Mouse (Mus musculus): ENCODE results near the gene Lim2.

Gene Lim2

GRCm38 (mm10) chr7:43442684-43443083 is 15.2 kb downstream of the Lim2 start:
- in situ Hi-C loops (cut with MboI; ENCODE audit: unreplicated experiment in 2 of 2): loop anchor here in 1 of 2 experiments (10.0 kb wide), 1 partner anchor 128 kb away; the partner anchor contains the start of gene Zfp715

- in situ Hi-C loops (cut with MboI; ENCODE audit: unreplicated experiment in 2 of 2): loop anchor here in 1 of 2 experiments (10.0 kb wide), 1 partner anchor 129 kb away; the partner anchor contains the start of gene Zfp715
Measured at GRCm38 (mm10) chr7:43443126-43443916, 15.9 kb downstream of the Lim2 start.

- in situ Hi-C loops (cut with MboI; ENCODE audit: unreplicated experiment in 2 of 2): loop anchor here in 1 of 2 experiments (10.0 kb wide), 1 partner anchor 129 kb away; the partner anchor contains the start of gene Zfp715
Measured at GRCm38 (mm10) chr7:43443917-43444293, 16.4 kb downstream of the Lim2 start, which contains the start of the genes Etfb and Gm45233. TSS of gene Etfb (plus strand) at chr7:43444083. TSS of gene Gm45233 (plus strand) at chr7:43444128.

- in situ Hi-C loops (cut with MboI; ENCODE audit: unreplicated experiment in 2 of 2): loop anchor here in 1 of 2 experiments (10.0 kb wide), 1 partner anchor 133 kb away; the partner anchor contains the start of gene Zfp715
Measured at GRCm38 (mm10) chr7:43447801-43448200, 20.3 kb downstream of the Lim2 start.

- in situ Hi-C loops (cut with MboI; ENCODE audit: unreplicated experiment in 2 of 2): loop anchor here in 1 of 2 experiments (10.0 kb wide), 1 partner anchor 133 kb away; the partner anchor contains the start of gene Zfp715
Measured at GRCm38 (mm10) chr7:43448246-43448645, 20.8 kb downstream of the Lim2 start.

- in situ Hi-C loops (cut with MboI; ENCODE audit: unreplicated experiment in 2 of 2): loop anchor here in 1 of 2 experiments (10.0 kb wide), 1 partner anchor 135 kb away; the partner anchor contains the start of gene Zfp715
Measured at GRCm38 (mm10) chr7:43449811-43450210, 22.3 kb downstream of the Lim2 start.

- in situ Hi-C loops (cut with MboI; ENCODE audit: unreplicated experiment in 2 of 2): no loop called here
Measured at GRCm38 (mm10) chr7:43451726-43452125, 24.3 kb downstream of the Lim2 start.

- in situ Hi-C loops (cut with MboI; ENCODE audit: unreplicated experiment in 2 of 2): no loop called here
Measured at GRCm38 (mm10) chr7:43452609-43453008, 25.1 kb downstream of the Lim2 start.

GRCm38 (mm10) chr7:43453599-43454355 is 26.3 kb downstream of the Lim2 start:
- in situ Hi-C loops (cut with MboI; ENCODE audit: unreplicated experiment in 2 of 2): no loop called here

GRCm38 (mm10) chr7:43454371-43454770 is 26.9 kb downstream of the Lim2 start:
- in situ Hi-C loops (cut with MboI; ENCODE audit: unreplicated experiment in 2 of 2): no loop called here

- in situ Hi-C loops (cut with MboI; ENCODE audit: unreplicated experiment in 2 of 2): loop anchor here (5.0 to 10.0 kb wide), 4 partner anchors 36 to 478 kb away; partner anchors contain the start of genes Siglecf (in 2 of the 2) and Lim2 (in 1 of the 2)
Measured at GRCm38 (mm10) chr7:43462851-43463250, 35.4 kb downstream of the Lim2 start, which contains the start of gene Vsig10l. TSS of gene Vsig10l (plus strand) at chr7:43463151.

GRCm38 (mm10) chr7:43463976-43464375 is 36.5 kb downstream of the Lim2 start:
- in situ Hi-C loops (cut with MboI; ENCODE audit: unreplicated experiment in 2 of 2): loop anchor here (5.0 to 10.0 kb wide), 4 partner anchors 37 to 479 kb away; partner anchors contain the start of genes Siglecf (in 2 of the 2) and Lim2 (in 1 of the 2)

- in situ Hi-C loops (cut with MboI; ENCODE audit: unreplicated experiment in 2 of 2): loop anchor here (5.0 to 10.0 kb wide), 5 partner anchors 38 to 480 kb away; partner anchors contain the start of genes Siglecf (in 2 of the 2) and Lim2 (in 1 of the 2)
Measured at GRCm38 (mm10) chr7:43464864-43465343, 37.4 kb downstream of the Lim2 start.

- in situ Hi-C loops (cut with MboI; ENCODE audit: unreplicated experiment in 2 of 2): loop anchor here (5.0 to 10.0 kb wide), 3 partner anchors 183 to 481 kb away; no protein-coding TSS in a partner anchor
Measured at GRCm38 (mm10) chr7:43465344-43466098, 38.1 kb downstream of the Lim2 start.

- in situ Hi-C loops (cut with MboI; ENCODE audit: unreplicated experiment in 2 of 2): loop anchor here (5.0 to 10.0 kb wide), 3 partner anchors 184 to 481 kb away; no protein-coding TSS in a partner anchor
Measured at GRCm38 (mm10) chr7:43466099-43466694, 38.7 kb downstream of the Lim2 start.

- in situ Hi-C loops (cut with MboI; ENCODE audit: unreplicated experiment in 2 of 2): loop anchor here in 1 of 2 experiments (5.0 kb wide), 1 partner anchor 417 kb away; no protein-coding TSS in a partner anchor
Measured at GRCm38 (mm10) chr7:43470373-43470772, 42.9 kb downstream of the Lim2 start.

- in situ Hi-C loops (cut with MboI; ENCODE audit: unreplicated experiment in 2 of 2): loop anchor here (5.0 kb wide), 2 partner anchors 182 to 197 kb away; partner anchors contain the start of gene Ctu1 (in 1 of the 2)
Measured at GRCm38 (mm10) chr7:43475706-43476105, 48.2 kb downstream of the Lim2 start.

GRCm38 (mm10) chr7:43476376-43476775 is 48.9 kb downstream of the Lim2 start:
- in situ Hi-C loops (cut with MboI; ENCODE audit: unreplicated experiment in 2 of 2): loop anchor here (5.0 kb wide), 2 partner anchors 181 to 196 kb away; partner anchors contain the start of gene Ctu1 (in 1 of the 2)

GRCm38 (mm10) chr7:43481191-43481590 is 53.7 kb downstream of the Lim2 start:
- in situ Hi-C loops (cut with MboI; ENCODE audit: unreplicated experiment in 2 of 2): no loop called here
